Mouse (Mus musculus): ENCODE data around the gene Tmem163. TPM values are rescaled to one million over a fixed set of nuclear protein-coding genes. Genes with fewer than 3 reads are reported as not detected.

Gene Tmem163
- polyA plus RNA-seq, 1 experiment: not detected

- H3K36me3 ChIP-seq (ENCODE audit: control insufficient read depth, insufficient read depth): no peaks in the 10 kb centered on the region
- H3ac ChIP-seq (ENCODE audit: control insufficient read depth, insufficient read length): no peak overlapping the region
- no peak overlapping the region for H3K4me3 ChIP-seq
- no peaks in the 10 kb centered on the region for H3K27me3 ChIP-seq (ENCODE audit: control insufficient read depth, insufficient read depth, insufficient read length)
- H3K4me2 ChIP-seq (ENCODE audit: low read depth): no peak overlapping the region
- H3K79me2 ChIP-seq (ENCODE audit: control insufficient read depth, insufficient read depth): no peaks in the 10 kb centered on the region
- TF ChIP-seq SRF (IDR thresholded peaks at IDR 0.05; ENCODE audit: control insufficient read depth, insufficient read length, low read depth): no peak
- no peak for TF ChIP-seq MAX (IDR thresholded peaks at IDR 0.05; ENCODE audit: low read depth)
- no peak for TF ChIP-seq MYOD1 (IDR thresholded peaks at IDR 0.05; ENCODE audit: control insufficient read depth in 1 of 3, insufficient read length in 2 of 3, low read depth in 2 of 3)
- TF ChIP-seq CEBPB (IDR thresholded peaks at IDR 0.05; ENCODE audit: insufficient read depth, poor library complexity, severe bottlenecking): no peak
- TF ChIP-seq REST (IDR thresholded peaks at IDR 0.05; ENCODE audit: insufficient read depth, insufficient read length): no peak
- no peak for TF ChIP-seq TCF12 (IDR thresholded peaks at IDR 0.05; ENCODE audit: insufficient read depth, poor library complexity, severe bottlenecking)
- no peak for TF ChIP-seq POLR2A (IDR thresholded peaks at IDR 0.05; ENCODE audit: insufficient read length, low read depth)
- TF ChIP-seq E2F4 (IDR thresholded peaks at IDR 0.05; ENCODE audit: insufficient read depth): no peak
- no peak for TF ChIP-seq USF1 (IDR thresholded peaks at IDR 0.05; ENCODE audit: low read depth)
- no peak for TF ChIP-seq MYOG (IDR thresholded peaks at IDR 0.05; ENCODE audit: control insufficient read depth in 1 of 3, insufficient read depth in 1 of 3, insufficient read length in 2 of 3, low read depth in 2 of 3)
- TF ChIP-seq POLR2AphosphoS2 (IDR thresholded peaks at IDR 0.05; ENCODE audit: insufficient read length, low read depth): no peak
- TF ChIP-seq TCF3 (IDR thresholded peaks at IDR 0.05; ENCODE audit: insufficient read length, low read depth): no peak
Measured at GRCm38 (mm10) chr1:127577083-127577482, 102.3 kb downstream of the Tmem163 start.

DNA sequence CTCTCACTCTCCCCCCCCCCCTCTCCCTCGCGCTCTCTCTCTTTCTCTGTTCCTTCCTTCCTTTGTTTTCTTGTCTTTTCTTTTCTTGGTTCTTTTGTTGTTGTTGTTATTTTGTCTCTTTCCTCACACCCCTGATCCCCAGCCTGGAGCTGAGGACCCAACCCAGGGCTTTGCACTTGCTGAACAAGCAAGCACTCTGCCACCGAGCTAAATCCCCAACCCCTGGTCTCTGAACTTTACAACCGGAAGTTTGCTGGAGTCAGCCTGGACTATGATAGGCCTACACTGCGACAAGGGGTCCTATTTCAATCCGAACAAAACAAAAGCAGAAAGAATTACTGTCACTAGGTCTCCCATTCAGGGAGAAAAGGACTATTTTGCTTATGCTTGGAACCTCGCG, 102.8 kb downstream of the Tmem163 start:
- Histone ChIP-seq H3K36me3 (ENCODE audit: control insufficient read depth, insufficient read depth) (no peaks in the 10 kb centered on the region), H3K4me2 (ENCODE audit: low read depth) (no peak overlapping the region), H3K27me3 (ENCODE audit: control insufficient read depth, insufficient read depth, insufficient read length) (no peaks in the 10 kb centered on the region), H3ac (ENCODE audit: control insufficient read depth, insufficient read length) (no peak overlapping the region), H3K79me2 (ENCODE audit: control insufficient read depth, insufficient read depth) (no peaks in the 10 kb centered on the region), H3K4me3 (no peak overlapping the region)
- no peak for TF ChIP-seq MYOD1 (IDR thresholded peaks at IDR 0.05; ENCODE audit: control insufficient read depth in 1 of 3, insufficient read length in 2 of 3, low read depth in 2 of 3)
- TF ChIP-seq USF1 (IDR thresholded peaks at IDR 0.05; ENCODE audit: low read depth): no peak
- no peak for TF ChIP-seq E2F4 (IDR thresholded peaks at IDR 0.05; ENCODE audit: insufficient read depth)
- no peak for TF ChIP-seq POLR2AphosphoS2 (IDR thresholded peaks at IDR 0.05; ENCODE audit: insufficient read length, low read depth)
- no peak for TF ChIP-seq POLR2A (IDR thresholded peaks at IDR 0.05; ENCODE audit: insufficient read length, low read depth)
- no peak for TF ChIP-seq SRF (IDR thresholded peaks at IDR 0.05; ENCODE audit: control insufficient read depth, insufficient read length, low read depth)
- TF ChIP-seq CEBPB (IDR thresholded peaks at IDR 0.05; ENCODE audit: insufficient read depth, poor library complexity, severe bottlenecking): no peak
- no peak for TF ChIP-seq REST (IDR thresholded peaks at IDR 0.05; ENCODE audit: insufficient read depth, insufficient read length)
- no peak for TF ChIP-seq TCF3 (IDR thresholded peaks at IDR 0.05; ENCODE audit: insufficient read length, low read depth)
- no peak for TF ChIP-seq MAX (IDR thresholded peaks at IDR 0.05; ENCODE audit: low read depth)
- TF ChIP-seq MYOG (IDR thresholded peaks at IDR 0.05; ENCODE audit: control insufficient read depth in 1 of 3, insufficient read depth in 1 of 3, insufficient read length in 2 of 3, low read depth in 2 of 3): no peak
- no peak for TF ChIP-seq TCF12 (IDR thresholded peaks at IDR 0.05; ENCODE audit: insufficient read depth, poor library complexity, severe bottlenecking)

DNA sequence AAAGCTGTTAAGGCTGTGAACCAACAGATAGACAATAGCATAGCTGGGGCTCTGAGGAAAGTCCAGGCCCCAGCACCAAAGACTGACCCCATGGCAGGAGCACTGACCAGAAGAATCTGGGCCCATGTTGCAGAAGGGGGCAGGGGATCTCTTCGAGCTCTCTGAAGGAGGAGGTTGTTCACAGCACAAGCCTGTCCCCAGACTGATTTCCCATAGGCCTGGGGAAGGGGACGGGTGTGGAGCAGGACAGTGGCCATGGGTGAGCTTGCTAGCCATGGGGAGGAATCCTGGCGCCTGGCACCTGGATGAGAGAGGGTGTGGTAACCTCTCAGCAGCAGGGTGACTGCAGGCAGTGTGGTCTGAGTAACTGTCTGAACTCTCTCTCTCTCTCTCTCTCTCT, 103.2 kb downstream of the Tmem163 start:
- H3K27me3 ChIP-seq (ENCODE audit: control insufficient read depth, insufficient read depth, insufficient read length): no peaks in the 10 kb centered on the region
- H3K36me3 ChIP-seq (ENCODE audit: control insufficient read depth, insufficient read depth): no peaks in the 10 kb centered on the region
- H3K4me3 ChIP-seq: no peak overlapping the region
- H3K79me2 ChIP-seq (ENCODE audit: control insufficient read depth, insufficient read depth): no peaks in the 10 kb centered on the region
- TF ChIP-seq CEBPB (IDR thresholded peaks at IDR 0.05; ENCODE audit: insufficient read depth, poor library complexity, severe bottlenecking): no peak
- no peak for TF ChIP-seq E2F4 (IDR thresholded peaks at IDR 0.05; ENCODE audit: insufficient read depth)
- no peak for TF ChIP-seq MYOG (IDR thresholded peaks at IDR 0.05; ENCODE audit: control insufficient read depth in 1 of 3, insufficient read depth in 1 of 3, insufficient read length in 2 of 3, low read depth in 2 of 3)
- no peak for TF ChIP-seq POLR2A (IDR thresholded peaks at IDR 0.05; ENCODE audit: insufficient read length, low read depth)
- TF ChIP-seq MAX (IDR thresholded peaks at IDR 0.05; ENCODE audit: low read depth): no peak
- TF ChIP-seq TCF3 (IDR thresholded peaks at IDR 0.05; ENCODE audit: insufficient read length, low read depth): no peak
- no peak for TF ChIP-seq POLR2AphosphoS2 (IDR thresholded peaks at IDR 0.05; ENCODE audit: insufficient read length, low read depth)
- no peak for TF ChIP-seq SRF (IDR thresholded peaks at IDR 0.05; ENCODE audit: control insufficient read depth, insufficient read length, low read depth)
- TF ChIP-seq REST (IDR thresholded peaks at IDR 0.05; ENCODE audit: insufficient read depth, insufficient read length): no peak
- TF ChIP-seq MYOD1 (IDR thresholded peaks at IDR 0.05; ENCODE audit: control insufficient read depth in 1 of 3, insufficient read length in 2 of 3, low read depth in 2 of 3): no peak
- no peak for TF ChIP-seq TCF12 (IDR thresholded peaks at IDR 0.05; ENCODE audit: insufficient read depth, poor library complexity, severe bottlenecking)
- no peak for TF ChIP-seq USF1 (IDR thresholded peaks at IDR 0.05; ENCODE audit: low read depth)
- H3K4me2 ChIP-seq (ENCODE audit: low read depth): no peak overlapping the region
- H3ac ChIP-seq (ENCODE audit: control insufficient read depth, insufficient read length): no peak overlapping the region

- TF ChIP-seq TCF3 (IDR thresholded peaks at IDR 0.05; ENCODE audit: insufficient read length, low read depth) (no peak), MAX (IDR thresholded peaks at IDR 0.05; ENCODE audit: low read depth) (no peak), POLR2A (IDR thresholded peaks at IDR 0.05; ENCODE audit: insufficient read length, low read depth) (no peak), USF1 (IDR thresholded peaks at IDR 0.05; ENCODE audit: low read depth) (no peak), MYOG (IDR thresholded peaks at IDR 0.05; ENCODE audit: control insufficient read depth in 1 of 3, insufficient read depth in 1 of 3, insufficient read length in 2 of 3, low read depth in 2 of 3) (no peak), CEBPB (IDR thresholded peaks at IDR 0.05; ENCODE audit: insufficient read depth, poor library complexity, severe bottlenecking) (no peak), REST (IDR thresholded peaks at IDR 0.05; ENCODE audit: insufficient read depth, insufficient read length) (no peak), SRF (IDR thresholded peaks at IDR 0.05; ENCODE audit: control insufficient read depth, insufficient read length, low read depth) (no peak), POLR2AphosphoS2 (IDR thresholded peaks at IDR 0.05; ENCODE audit: insufficient read length, low read depth) (no peak)
- Histone ChIP-seq H3K36me3 (ENCODE audit: control insufficient read depth, insufficient read depth) (no peaks in the 10 kb centered on the region), H3K79me2 (ENCODE audit: control insufficient read depth, insufficient read depth) (no peaks in the 10 kb centered on the region), H3ac (ENCODE audit: control insufficient read depth, insufficient read length) (no peak overlapping the region), H3K4me3 (no peak overlapping the region), H3K27me3 (ENCODE audit: control insufficient read depth, insufficient read depth, insufficient read length) (no peaks in the 10 kb centered on the region), H3K4me2 (ENCODE audit: low read depth) (no peak overlapping the region)
Measured at GRCm38 (mm10) chr1:127575692-127576091, 103.7 kb downstream of the Tmem163 start.
